Comparison of ENCODE assay signal across 9 mouse cellular contexts in the genomic region with DNA sequence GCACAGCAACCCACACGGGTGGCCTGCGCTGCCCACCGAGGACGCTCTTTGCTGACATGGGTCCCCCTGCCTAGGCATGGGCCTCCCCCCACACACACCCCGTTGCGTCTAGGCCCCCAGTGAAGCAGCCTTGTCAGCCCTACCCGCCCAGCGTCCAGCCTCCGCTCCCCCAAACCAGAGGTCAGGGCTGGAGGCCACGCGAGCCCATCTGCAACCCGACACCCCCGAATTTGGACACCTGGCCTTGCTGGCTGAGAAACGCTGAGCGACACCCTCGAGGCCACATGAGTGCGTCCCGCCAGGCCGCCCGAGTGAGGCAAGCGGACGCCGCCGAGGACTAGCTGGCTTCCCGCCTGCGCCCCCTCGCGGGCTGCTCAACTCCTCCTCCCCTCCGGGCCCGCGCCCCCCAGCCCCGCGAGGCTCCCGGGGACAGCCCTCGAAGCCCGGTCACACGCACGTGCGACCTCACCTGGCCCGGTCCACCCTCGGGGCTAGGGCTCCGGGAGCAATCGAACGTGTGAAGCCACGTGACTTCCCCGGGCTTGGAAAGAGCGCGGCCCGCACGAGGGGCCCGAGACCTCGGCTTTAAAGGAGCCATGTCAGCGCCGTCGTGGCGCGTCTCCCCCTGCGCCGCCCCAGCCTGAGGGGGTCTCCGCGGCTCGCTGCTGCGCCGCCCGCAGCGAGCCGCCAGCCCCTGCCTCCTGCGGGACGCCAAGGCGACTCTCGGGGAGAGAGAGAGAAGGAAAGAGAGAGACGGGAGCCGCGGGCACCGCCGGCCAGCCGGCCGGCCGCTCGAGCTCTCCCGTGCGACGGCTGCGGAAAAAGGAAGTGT. TPM values are rescaled to one million over a fixed set of nuclear protein-coding genes. Genes with fewer than 3 reads are reported as not detected.
DNase-seq lines count a peak whose midpoint lies in the region; ATAC-seq and TF ChIP-seq lines count a peak whose summit lies in the region.
"Had no signal": no experiment of that assay in that cellular context is flagged by ENCODE, and none has a peak within 500 bp of the region (broad histone marks: within the 10 kb centered on the region; RNA-seq: fewer than 3 reads in every experiment).

No protein-coding gene starts in this region.

- intact Hi-C loops in heart, postnatal 14 days (cut with DNase I) = loop anchor here (10.0 kb wide), 2 partner anchors 131 to 289 kb away; no protein-coding TSS in a partner anchor

- TF ChIP-seq CTCF in ES-Bruce4 (IDR thresholded peaks at IDR 0.05; ENCODE audit: low read depth, low read length) = peak; percentile 1

- H3K9me3 ChIP-seq in ES-Bruce4 (replicated peaks; ENCODE audit: control insufficient read depth, insufficient read depth, low read length, poor library complexity, severe bottlenecking) = no peaks in the 10 kb centered on the region
- no peaks in the 10 kb centered on the region for H3K9me3 ChIP-seq in forebrain, embryonic 10.5 days
- H3K9me3 ChIP-seq in lung, embryonic 16.5 days (ENCODE audit: control insufficient read depth, low read length) = no peaks in the 10 kb centered on the region

- DNase-seq in adrenal gland, postnatal 36 days = peak; percentile 50 to 64
- DNase-seq in forebrain, embryonic 10.5 days (ENCODE audit: extremely low spot score, low spot score) = peak; percentile 53
- DNase-seq in heart, postnatal 14 days = peak; percentile 14 to 46
- peak; percentile 55 to 58 for DNase-seq in kidney, postnatal 36 days
- peak; percentile 53 for DNase-seq in skeletal muscle tissue, adult 2 months (ENCODE audit: low read depth, low spot score)

- ATAC-seq in lung, embryonic 16.5 days (ENCODE audit: low read depth) = peak; percentile 26; the same call in 1 of the 2 replicates
- no peak for ATAC-seq in erythroid progenitor cell, adult 5-6 weeks (replicated peaks; ENCODE audit: low FRiP score, poor library complexity, severe bottlenecking)

- no peak for TF ChIP-seq EP300 in ES-Bruce4 (IDR thresholded peaks at IDR 0.05; ENCODE audit: insufficient read depth, low read depth, low read length)

- peak overlapping the region; percentile 94 for H3K4me2 ChIP-seq in lung, embryonic 16.5 days (ENCODE audit: low read depth, low read length)

- H3K36me3 ChIP-seq in ES-Bruce4 (ENCODE audit: control insufficient read depth, insufficient read depth, low read length, poor library complexity, severe bottlenecking) = no peaks in the 10 kb centered on the region
- H3K36me3 ChIP-seq in forebrain, embryonic 10.5 days (replicated peaks) = no peaks in the 10 kb centered on the region
- H3K36me3 ChIP-seq in lung, embryonic 16.5 days (ENCODE audit: control insufficient read depth, insufficient read depth, low read length) = no peaks in the 10 kb centered on the region

- H3K4me1 ChIP-seq in ES-Bruce4 (ENCODE audit: control insufficient read depth, insufficient read depth, low read length) = no peaks in the 10 kb centered on the region
- peaks cover 29% of the 10 kb centered on the region for H3K4me1 ChIP-seq in forebrain, embryonic 10.5 days
- H3K4me1 ChIP-seq in lung, embryonic 16.5 days (replicated peaks; ENCODE audit: control insufficient read depth, insufficient read depth, low read length) = peaks cover 19% of the 10 kb centered on the region

- H3K27me3 ChIP-seq in ES-Bruce4 (ENCODE audit: control insufficient read depth, insufficient read depth, low read length, poor library complexity, severe bottlenecking) = peaks cover 18% of the 10 kb centered on the region
- H3K27me3 ChIP-seq in forebrain, embryonic 10.5 days (ENCODE audit: poor library complexity, severe bottlenecking) = peaks cover 87% of the 10 kb centered on the region
- peaks cover 61% of the 10 kb centered on the region for H3K27me3 ChIP-seq in lung, embryonic 16.5 days (ENCODE audit: control insufficient read depth, insufficient read depth, low read depth, low read length)

- peak overlapping the region; percentile 69 for H3K9ac ChIP-seq in ES-Bruce4 (ENCODE audit: low read depth, poor library complexity, severe bottlenecking)
- H3K9ac ChIP-seq in lung, embryonic 16.5 days (ENCODE audit: low read length) = no peak overlapping the region

- H3K4me3 ChIP-seq in ES-Bruce4 (ENCODE audit: low read depth, low read length) = peak overlapping the region; percentile 27
- peak overlapping the region; percentile 54 for H3K4me3 ChIP-seq in forebrain, embryonic 10.5 days
- H3K4me3 ChIP-seq in lung, embryonic 16.5 days (ENCODE audit: low read length) = peak overlapping the region; percentile 55
- H3K4me3 ChIP-seq: myocyte had no signal

- 5% methylated on average over 77 of the region's 84 CpGs for WGBS in forebrain, embryonic 10.5 days
- 3% methylated on average over 78 of the region's 84 CpGs for WGBS in lung, embryonic 16.5 days

- no peak for TF ChIP-seq POLR2A in ES-Bruce4 (IDR thresholded peaks at IDR 0.05; ENCODE audit: insufficient read depth, low read length)

- H3K27ac ChIP-seq in ES-Bruce4 (ENCODE audit: insufficient read depth, low read length) = no peak overlapping the region
- no peak overlapping the region for H3K27ac ChIP-seq in forebrain, embryonic 10.5 days
- H3K27ac ChIP-seq in lung, embryonic 16.5 days (ENCODE audit: low read length) = no peak overlapping the region

RNA-seq across cellular contexts. Expression of gene Cpeb1, which starts 1.6 kb away (rescaled TPM):
- polyA plus RNA-seq in ES-Bruce4 (2011; ENCODE audit: insufficient read depth, insufficient read length, low read depth, missing spikeins) = 9.5 and 14.8 TPM in 2 replicates
- 10 to 100 TPM; 17.8 to 37.6 TPM for total RNA-seq in adrenal gland, postnatal 36 days (2021)
- polyA plus RNA-seq in forebrain, embryonic 10.5 days (2016; fragmentation: Nextera tagmentation; extraction: Ambion mirVana) = 0.86 and 0.98 TPM in 2 replicates
- 1 to 10 TPM; 7.0 to 8.4 TPM for total RNA-seq in heart, postnatal 14 days (2021)
- 0.98 and 1.9 TPM in 2 replicates for polyA plus RNA-seq in lung, embryonic 16.5 days (2015; fragmentation: Nextera tagmentation; extraction: Ambion mirVana)
- total RNA-seq in erythroid progenitor cell, adult 5-6 weeks (2015; ENCODE audit: low replicate concordance) = 1.4 TPM in 1 of 2 replicates, not detected in the other
- total RNA-seq in erythroid progenitor cell, adult 5-6 weeks (2017; ENCODE audit: low replicate concordance) = not detected in 2 replicates

RNA-seq across cellular contexts. Expression of gene Ap3b2, which starts 40.1 kb away (rescaled TPM):
- polyA plus RNA-seq in ES-Bruce4 (2011; ENCODE audit: insufficient read depth, insufficient read length, low read depth, missing spikeins) = 6.7 and 7.2 TPM in 2 replicates
- 10 to 100 TPM in 1 of 2 experiments, 1 to 10 TPM in 1; 7.2 to 11.0 TPM for total RNA-seq in adrenal gland, postnatal 36 days (2021)
- polyA plus RNA-seq in forebrain, embryonic 10.5 days (2016; fragmentation: Nextera tagmentation; extraction: Ambion mirVana) = 8.4 and 11.6 TPM in 2 replicates
- not detected for total RNA-seq in heart, postnatal 14 days (2021)
- 0.50 and 0.82 TPM in 2 replicates for polyA plus RNA-seq in lung, embryonic 16.5 days (2015; fragmentation: Nextera tagmentation; extraction: Ambion mirVana)
- total RNA-seq in erythroid progenitor cell, adult 5-6 weeks (2015; ENCODE audit: low replicate concordance) = not detected in 2 replicates
- total RNA-seq in erythroid progenitor cell, adult 5-6 weeks (2017; ENCODE audit: low replicate concordance) = not detected in 2 replicates
- polyA plus RNA-seq: myocyte had no signal

RNA-seq across cellular contexts. Expression of gene BC048679, which starts 44.4 kb away (rescaled TPM):
- polyA plus RNA-seq in ES-Bruce4 (2011; ENCODE audit: insufficient read depth, insufficient read length, low read depth, missing spikeins) = not detected in 2 replicates
- total RNA-seq in adrenal gland, postnatal 36 days (2021) = not detected
- polyA plus RNA-seq in forebrain, embryonic 10.5 days (2016; fragmentation: Nextera tagmentation; extraction: Ambion mirVana) = 0.27 and 0.50 TPM in 2 replicates
- total RNA-seq in heart, postnatal 14 days (2021) = not detected
- polyA plus RNA-seq in lung, embryonic 16.5 days (2015; fragmentation: Nextera tagmentation; extraction: Ambion mirVana) = not detected in 2 replicates
- not detected in 2 replicates for total RNA-seq in erythroid progenitor cell, adult 5-6 weeks (2015; ENCODE audit: low replicate concordance)
- not detected in 2 replicates for total RNA-seq in erythroid progenitor cell, adult 5-6 weeks (2017; ENCODE audit: low replicate concordance)
- polyA plus RNA-seq: myocyte had no signal

Comparison
In these comparisons a context has a peak if more than half of its experiments do, and no peak if none do; other contexts are left out.
1. RNA of gene Ap3b2, which starts 40.1 kb away (total RNA-seq): 7.2 to 11.0 TPM in adrenal gland, postnatal 36 days; not detected in heart, postnatal 14 days and not detected in erythroid progenitor cell, adult 5-6 weeks; every median in the first group is over 4 times any median in the second.
2. Peak in every context shown above with its lines, with median percentiles within 50 percentile points of each other: H3K4me3 ChIP-seq and DNase-seq.